In genomic region chr13:99279351-99279750, GRCm38 (mm10) we compare ENCODE assay signal across 28 mouse cellular contexts.
DNase-seq lines count a peak whose midpoint lies in the region; ATAC-seq and TF ChIP-seq lines count a peak whose summit lies in the region.
"Had no signal": no experiment of that assay in that cellular context is flagged by ENCODE, and none has a peak within 500 bp of the region (broad histone marks: within the 10 kb centered on the region; RNA-seq: fewer than 3 reads in every experiment).

No protein-coding gene starts in this region.

- no peaks in the 10 kb centered on the region for H3K36me3 ChIP-seq in liver, adult 2 months (ENCODE audit: control insufficient read depth, insufficient read depth, low read length)
- H3K36me3 ChIP-seq in liver, embryonic 11.5 days (ENCODE audit: control insufficient read depth, insufficient read depth, low read length), result no peaks in the 10 kb centered on the region
- no peaks in the 10 kb centered on the region for H3K36me3 ChIP-seq in forebrain, embryonic 10.5 days (replicated peaks)
- H3K36me3 ChIP-seq: hindbrain, embryonic 15.5 days; liver, embryonic 15.5 days; lung, embryonic 15.5 days; midbrain, embryonic 10.5 days; stomach, embryonic 15.5 days had no signal

- TF ChIP-seq POLR2A in liver, adult 2 months (IDR thresholded peaks at IDR 0.05; ENCODE audit: extremely low read depth, insufficient read depth, low read length), result no peak

- H3K27ac ChIP-seq in liver, adult 2 months (replicated peaks; ENCODE audit: insufficient read depth, low read depth, low read length), result no peak overlapping the region
- H3K27ac ChIP-seq in liver, embryonic 11.5 days (ENCODE audit: low read depth, low read length), result no peak overlapping the region
- H3K27ac ChIP-seq in forebrain, embryonic 10.5 days, result no peak overlapping the region
- H3K27ac ChIP-seq: hindbrain, embryonic 15.5 days; layer of hippocampus, adult 2 months; liver, embryonic 15.5 days; lung, embryonic 15.5 days; midbrain, embryonic 10.5 days; stomach, embryonic 15.5 days had no signal

- H3K27me3 ChIP-seq in liver, adult 2 months (ENCODE audit: control insufficient read depth, insufficient read depth, low read length), result no peaks in the 10 kb centered on the region
- H3K27me3 ChIP-seq in liver, embryonic 11.5 days (replicated peaks; ENCODE audit: control insufficient read depth, insufficient read depth, low read length), result no peaks in the 10 kb centered on the region
- H3K27me3 ChIP-seq in forebrain, embryonic 10.5 days (ENCODE audit: poor library complexity, severe bottlenecking), result no peaks in the 10 kb centered on the region
- H3K27me3 ChIP-seq: hindbrain, embryonic 15.5 days; liver, embryonic 15.5 days; lung, embryonic 15.5 days; Patski; stomach, embryonic 15.5 days had no signal

- no peak for ATAC-seq in liver, embryonic 11.5 days (replicated peaks; ENCODE audit: low FRiP score)
- ATAC-seq: forebrain, embryonic 14.5 days; inflammation-experienced regulatory T-cells, adult 6 months; midbrain, embryonic 16.5 days; Patski had no signal

- no peak for TF ChIP-seq CTCF in liver, adult 2 months (IDR thresholded peaks at IDR 0.05; ENCODE audit: low read depth, low read length)

- no peak overlapping the region for H3K4me3 ChIP-seq in liver, adult 2 months (ENCODE audit: insufficient read depth, low read depth, low read length)
- H3K4me3 ChIP-seq in liver, embryonic 11.5 days (ENCODE audit: low read depth, low read length), result no peak overlapping the region
- H3K4me3 ChIP-seq in forebrain, embryonic 10.5 days, result no peak overlapping the region
- H3K4me3 ChIP-seq: hindbrain, embryonic 15.5 days; layer of hippocampus, adult 2 months; liver, embryonic 15.5 days; lung, embryonic 15.5 days; midbrain, embryonic 10.5 days; stomach, embryonic 15.5 days had no signal

- intact Hi-C loops in heart, postnatal 36 days (cut with DNase I), result no loop called here

- no peak overlapping the region for H3K4me2 ChIP-seq in liver, embryonic 11.5 days
- H3K4me2 ChIP-seq: hindbrain, embryonic 15.5 days; liver, embryonic 15.5 days; lung, embryonic 15.5 days; stomach, embryonic 15.5 days had no signal

- no peaks in the 10 kb centered on the region for H3K79me2 ChIP-seq in liver, adult 2 months (ENCODE audit: control insufficient read depth, insufficient read depth, low read length)

- H3K9ac ChIP-seq in liver, adult 2 months (ENCODE audit: low read depth, low read length), result no peak overlapping the region
- H3K9ac ChIP-seq in liver, embryonic 11.5 days (ENCODE audit: low read depth, low read length), result no peak overlapping the region
- H3K9ac ChIP-seq: hindbrain, embryonic 15.5 days; liver, embryonic 15.5 days; lung, embryonic 15.5 days; stomach, embryonic 15.5 days had no signal

- H3K4me1 ChIP-seq in liver, adult 2 months (ENCODE audit: control insufficient read depth, insufficient read depth, low read length), result 0 out of 2 replicates have a peak, but pooled peaks cover 2% of the 10 kb centered on the region
- no peaks in the 10 kb centered on the region for H3K4me1 ChIP-seq in liver, embryonic 11.5 days (replicated peaks; ENCODE audit: control insufficient read depth, insufficient read depth, low read length)
- peaks cover 13% of the 10 kb centered on the region for H3K4me1 ChIP-seq in forebrain, embryonic 10.5 days
- H3K4me1 ChIP-seq: liver, embryonic 15.5 days; lung, embryonic 15.5 days had no signal

- 33% methylated on average over 10 of the region's 10 CpGs for WGBS in liver, adult 2 months
- WGBS in liver, embryonic 11.5 days, result 72% methylated on average over 10 of the region's 10 CpGs
- 80% methylated on average over 10 of the region's 10 CpGs for WGBS in forebrain, embryonic 10.5 days

- no peaks in the 10 kb centered on the region for H3K9me3 ChIP-seq in liver, embryonic 11.5 days (ENCODE audit: control insufficient read depth, low read length)
- H3K9me3 ChIP-seq in forebrain, embryonic 10.5 days, result no peaks in the 10 kb centered on the region
- H3K9me3 ChIP-seq: hindbrain, embryonic 15.5 days; liver, embryonic 15.5 days; lung, embryonic 15.5 days; midbrain, embryonic 10.5 days; stomach, embryonic 15.5 days had no signal

- peak; percentile 27 to 33 for DNase-seq in heart, adult 18-20 months
- DNase-seq in heart, postnatal 36 days, result no peak
- peak; percentile 18 for DNase-seq in liver, adult 2 months (ENCODE audit: extremely low read depth, low read depth, low spot score)
- DNase-seq in liver, embryonic 11.5 days (ENCODE audit: low spot score), result no peak
- peak; percentile 38 for DNase-seq in ZHBTc4 (ENCODE audit: low read depth, low spot score)
- DNase-seq in adrenal gland, postnatal 10 days, result peak; percentile 78
- no peak for DNase-seq in right cerebral cortex, adult 18-20 months
- DNase-seq in forebrain, embryonic 10.5 days (ENCODE audit: extremely low spot score, low spot score), result no peak
- DNase-seq: cerebellum, adult 8-10 months; cerebellum, postnatal 25 days; gastrocnemius, postnatal 14 days; kidney, adult 11 months; kidney, postnatal 14 days; left cerebral cortex, postnatal 4 days; retina, postnatal 1 day; right cerebral cortex, postnatal 25 days; thymus, adult 18-20 months; thymus, postnatal 25 days had no signal

Comparison
In these comparisons a context has a peak if more than half of its experiments do, and no peak if none do; other contexts are left out.
1. DNase-seq: peak in heart, adult 18-20 months (2 of 2), liver, adult 2 months (single experiment), ZHBTc4 (single experiment) and adrenal gland, postnatal 10 days (single experiment); none in heart, postnatal 36 days (0 of 2), liver, embryonic 11.5 days (single experiment), right cerebral cortex, adult 18-20 months (single experiment) and forebrain, embryonic 10.5 days (single experiment).